Mouse (Mus musculus) cerebral cortex, adult 2 months (tissue): ENCODE data around the gene Sgsm3.

ENCODE experiments used
- WGBS: fragments of 180-500 bp; shearing (Covaris S2); methylation state at CpG from one replicate; pipeline ENCODE4 v1.1.7; 2018; 5-methylcytosine and 5-hydroxymethylcytosine counted together

The Sgsm3 gene

DNA sequence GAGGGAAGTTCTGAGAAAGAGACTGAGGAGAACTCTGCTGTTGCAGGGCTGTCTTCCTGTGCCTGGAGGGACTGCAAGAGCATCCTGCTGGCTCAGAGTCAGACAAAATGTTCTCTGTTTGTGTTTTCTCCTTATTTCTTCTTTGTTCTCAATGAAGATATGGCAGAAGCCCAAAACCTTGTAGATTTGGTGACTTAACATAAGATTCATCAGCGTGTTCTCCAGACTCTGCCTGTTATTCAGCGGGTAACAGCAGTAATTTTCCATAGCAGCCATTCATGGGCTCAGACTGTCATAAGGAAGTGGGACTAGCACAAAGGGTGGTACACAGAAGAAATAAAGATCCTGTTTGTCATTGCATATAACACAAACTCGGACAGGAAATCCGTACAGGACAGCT lies 2.0 kb downstream of the Sgsm3 start:
- WGBS, result 41% methylated on average over 4 of the region's 4 CpGs

- 94% methylated on average over 4 of the region's 4 CpGs for WGBS
Observed at GRCm38 (mm10) chr15:80981176-80981575, 3.6 kb downstream of the Sgsm3 start.

DNA sequence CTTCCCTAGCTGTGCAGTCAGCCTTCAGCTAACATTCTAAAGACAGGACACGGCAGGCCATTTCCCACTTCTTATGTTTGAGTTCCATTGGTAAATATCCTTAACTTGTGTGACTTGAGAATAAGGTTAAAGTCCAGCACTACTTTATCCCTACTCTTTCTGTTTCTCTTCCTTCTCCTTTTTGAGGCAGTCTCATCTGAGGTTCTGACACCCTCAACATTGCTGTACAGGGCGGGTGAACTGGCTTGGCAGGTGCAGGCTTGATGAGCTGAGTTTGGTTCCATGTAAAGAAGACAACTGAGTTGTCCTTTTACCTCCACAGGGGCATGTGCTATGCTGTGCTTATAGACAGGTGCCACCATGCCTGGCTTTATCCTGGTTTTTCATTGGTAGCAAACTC lies 5.7 kb downstream of the Sgsm3 start:
- WGBS, result 93% methylated on average over 2 of the region's 2 CpGs

GRCm38 (mm10) chr15:80988331-80988730 lies 10.8 kb downstream of the Sgsm3 start:
- 41% methylated on average over 1 of the region's 1 CpGs for WGBS

DNA sequence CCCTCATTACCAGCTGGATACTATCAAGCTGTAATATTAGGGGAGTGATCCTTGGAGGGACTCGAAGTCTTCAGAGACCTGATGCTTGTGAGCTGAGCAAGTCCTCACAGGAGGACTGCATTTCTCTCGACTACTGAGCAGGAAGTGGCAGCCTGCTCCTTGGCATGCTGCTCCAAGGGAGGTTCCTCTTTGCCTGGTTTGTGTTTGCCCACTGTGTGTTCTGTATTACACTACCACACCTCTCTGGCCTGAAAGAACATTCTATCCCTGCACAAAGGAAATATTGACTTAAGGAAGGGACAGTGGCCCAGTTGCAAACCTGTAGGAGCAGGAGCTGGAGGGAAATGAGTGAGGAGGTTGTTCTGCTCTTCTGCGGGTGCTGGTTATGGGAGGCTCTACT lies 12.1 kb downstream of the Sgsm3 start:
- WGBS, result 58% methylated on average over 3 of the region's 3 CpGs

GRCm38 (mm10) chr15:80994959-80995358 lies 17.4 kb downstream of the Sgsm3 start:
- 60% methylated on average over 5 of the region's 5 CpGs for WGBS

DNA sequence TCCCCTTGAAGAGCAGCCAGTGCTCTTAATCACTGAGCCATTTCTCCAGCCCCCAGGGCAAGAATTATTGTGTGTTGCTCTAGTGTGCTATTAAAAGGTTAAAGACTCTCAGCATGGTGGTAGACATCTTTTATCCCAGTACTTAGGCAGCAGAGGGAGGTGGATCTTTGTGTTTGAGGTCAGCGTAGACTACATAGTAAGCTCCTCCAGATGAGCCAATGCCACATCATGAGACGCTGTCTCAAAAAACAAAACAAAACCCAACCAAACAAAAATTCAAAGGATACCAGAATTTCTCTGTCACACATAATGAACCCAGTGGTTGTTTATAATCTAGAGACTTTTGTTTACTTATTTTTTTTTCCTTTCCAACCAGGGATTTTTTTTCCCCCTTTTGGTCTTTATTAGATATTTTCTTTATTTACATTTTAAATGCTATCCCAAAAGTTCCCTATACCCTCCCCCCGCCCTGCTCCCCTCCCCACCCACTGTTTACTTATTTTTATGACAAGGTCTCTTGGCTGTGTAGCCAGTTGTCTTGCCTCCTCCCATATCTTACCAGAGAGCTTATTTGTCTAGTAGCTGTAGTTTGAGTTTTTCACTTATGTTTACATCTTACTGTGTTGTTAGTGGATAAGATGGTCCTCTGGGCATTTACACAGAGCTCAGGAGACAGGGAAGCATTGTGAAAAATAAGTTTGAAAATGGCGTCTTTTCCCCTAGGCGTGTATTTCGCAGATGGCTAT lies 18.7 kb downstream of the Sgsm3 start:
- WGBS, result 77% methylated on average over 6 of the region's 6 CpGs

DNA sequence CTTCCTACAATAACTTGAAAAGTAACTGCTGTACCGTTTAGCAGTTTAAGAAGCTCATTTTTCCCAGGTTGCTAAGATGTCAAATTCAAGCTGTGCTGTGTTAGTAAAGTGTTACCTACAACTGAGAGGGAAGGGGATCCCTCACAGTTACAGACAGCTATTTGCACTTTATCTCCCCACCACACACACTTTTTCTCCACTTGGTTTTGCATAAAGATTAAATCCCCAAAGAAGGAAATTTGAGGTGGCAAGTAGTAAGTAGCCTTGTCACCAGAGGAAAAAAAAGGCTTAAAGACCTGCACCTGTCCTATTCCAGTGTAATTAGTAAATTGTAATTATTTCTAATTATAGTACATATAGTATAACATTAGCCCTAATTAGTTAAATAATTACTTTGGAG lies 19.5 kb downstream of the Sgsm3 start:
- WGBS, result 63% methylated on average over 1 of the region's 1 CpGs

- WGBS, result 39% methylated on average over 3 of the region's 4 CpGs
Observed at GRCm38 (mm10) chr15:81000419-81001138, 23.0 kb downstream of the Sgsm3 start.

GRCm38 (mm10) chr15:81006127-81006735 lies 28.7 kb downstream of the Sgsm3 start:
- 83% methylated on average over 10 of the region's 10 CpGs for WGBS

DNA sequence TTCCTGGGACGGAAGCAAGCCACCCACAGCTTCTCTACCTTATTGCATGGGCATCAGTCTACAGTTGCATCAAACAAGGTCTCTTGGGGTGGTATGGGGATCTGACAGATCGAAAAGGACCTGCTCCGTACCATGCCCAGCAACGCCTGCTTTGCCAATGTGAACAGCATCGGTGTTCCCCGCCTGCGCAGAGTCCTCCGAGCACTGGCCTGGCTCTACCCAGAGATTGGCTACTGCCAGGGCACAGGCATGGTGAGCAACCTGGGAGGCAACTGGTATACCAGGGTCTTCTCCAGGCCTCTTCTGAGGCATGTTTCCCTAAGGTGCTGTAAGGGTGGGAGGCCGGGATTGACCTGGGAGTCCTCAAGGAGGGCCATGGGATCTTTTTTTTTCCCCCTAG lies 29.8 kb downstream of the Sgsm3 start:
- WGBS, result 93% methylated on average over 9 of the region's 9 CpGs

- WGBS, result 88% methylated on average over 8 of the region's 8 CpGs
Observed at GRCm38 (mm10) chr15:81007905-81008304, 30.3 kb downstream of the Sgsm3 start.

GRCm38 (mm10) chr15:81008689-81009123 lies 31.1 kb downstream of the Sgsm3 start:
- WGBS, result 43% methylated on average over 10 of the region's 10 CpGs

DNA sequence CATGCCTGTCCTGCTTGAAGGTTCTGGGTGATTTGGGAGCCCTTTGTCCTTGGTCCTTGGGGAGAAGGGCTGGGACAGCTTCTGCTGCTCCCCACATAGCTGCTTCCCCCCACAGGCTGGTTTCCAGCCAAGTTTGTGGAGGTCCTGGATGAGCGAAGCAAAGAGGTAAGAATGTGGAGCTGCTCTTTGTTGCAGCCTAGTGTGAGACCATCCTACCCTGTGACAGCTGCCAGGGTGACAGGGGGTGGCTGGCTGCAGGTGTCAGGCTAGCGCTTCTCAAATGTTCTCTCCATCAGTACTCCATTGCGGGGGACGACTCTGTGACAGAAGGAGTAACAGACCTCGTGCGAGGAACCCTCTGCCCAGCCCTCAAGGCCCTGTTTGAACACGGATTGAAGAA lies 32.5 kb downstream of the Sgsm3 start:
- 49% methylated on average over 7 of the region's 7 CpGs for WGBS

DNA sequence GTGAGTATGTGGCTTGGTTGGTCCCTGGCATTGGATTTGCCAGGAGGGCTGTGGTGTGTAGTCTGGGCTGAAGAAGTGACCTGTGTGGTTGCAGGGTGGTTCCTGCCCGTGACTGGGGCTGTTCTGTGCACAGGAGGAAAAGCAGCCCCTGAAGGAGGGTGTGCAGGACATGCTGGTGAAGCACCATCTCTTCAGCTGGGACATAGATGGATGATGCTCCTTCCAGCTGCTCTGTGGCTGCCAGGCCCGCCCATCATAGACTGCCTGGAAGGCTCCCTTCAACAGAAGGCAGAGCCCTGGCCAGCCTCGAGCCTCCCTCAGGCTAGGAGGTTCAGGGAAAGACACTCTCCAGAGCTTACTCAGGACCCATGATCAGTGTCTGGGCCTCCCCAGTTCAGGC lies 34.0 kb downstream of the Sgsm3 start:
- WGBS, result 75% methylated on average over 3 of the region's 3 CpGs

- WGBS, result 67% methylated on average over 4 of the region's 4 CpGs
Observed at GRCm38 (mm10) chr15:81012359-81012758, 34.8 kb downstream of the Sgsm3 start.

DNA sequence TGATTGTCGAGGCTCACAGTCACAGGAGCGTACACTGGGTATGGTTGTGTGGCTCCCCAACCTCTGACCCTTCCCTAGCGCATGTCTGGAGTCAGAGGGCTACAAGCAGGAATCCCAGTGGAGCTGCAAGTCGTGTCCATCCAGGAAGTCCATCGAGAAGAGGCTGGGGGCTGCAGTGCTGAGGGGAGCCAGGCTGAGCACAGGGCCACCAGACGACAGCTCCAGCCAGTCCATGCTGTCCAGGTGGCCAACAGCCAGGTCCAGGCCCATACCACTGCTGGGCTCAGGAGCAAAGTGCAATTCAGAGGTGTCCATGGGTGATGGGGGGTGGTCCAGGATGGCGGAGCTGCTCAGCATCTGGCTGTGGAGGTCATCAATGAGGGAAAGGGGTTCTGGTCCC lies 35.6 kb downstream of the Sgsm3 start:
- WGBS, result 84% methylated on average over 7 of the region's 7 CpGs

DNA sequence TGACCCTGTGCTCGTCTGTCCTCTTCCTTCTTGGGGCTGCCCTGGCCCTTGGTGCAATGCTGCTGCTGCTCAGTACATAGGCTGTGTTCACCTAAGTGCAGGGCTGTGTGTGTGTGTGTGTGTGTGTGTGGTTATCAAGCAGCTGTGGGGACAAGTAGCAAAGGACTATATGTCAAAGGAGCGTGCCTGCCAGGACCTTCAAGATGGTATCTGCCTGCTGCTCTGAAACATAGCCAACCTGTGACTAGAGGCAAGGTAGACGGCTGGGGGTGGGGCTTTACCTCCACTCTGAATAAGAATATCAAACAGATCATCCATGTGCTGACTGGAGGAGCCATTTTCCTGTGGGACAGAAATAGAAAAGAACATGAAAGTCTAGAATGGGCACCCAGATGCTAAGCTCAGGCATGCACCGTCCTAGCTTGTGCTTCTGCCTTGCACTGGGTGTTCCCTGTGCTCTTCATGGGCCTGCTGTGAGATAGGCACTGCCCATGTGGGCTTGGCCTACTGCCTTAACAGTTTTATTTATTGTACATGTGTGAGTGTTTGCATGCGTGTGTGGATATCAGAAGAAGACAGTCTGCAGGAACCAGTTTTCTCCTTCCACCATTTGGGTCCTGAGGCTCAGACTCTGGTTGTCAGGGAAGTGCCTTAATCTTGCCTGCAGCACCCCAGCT lies 37.6 kb downstream of the Sgsm3 start:
- whole genome bisulfite sequencing, result 64% methylated on average over 5 of the region's 5 CpGs

GRCm38 (mm10) chr15:81016488-81016887 lies 38.9 kb downstream of the Sgsm3 start:
- WGBS, result 81% methylated on average over 10 of the region's 10 CpGs

DNA sequence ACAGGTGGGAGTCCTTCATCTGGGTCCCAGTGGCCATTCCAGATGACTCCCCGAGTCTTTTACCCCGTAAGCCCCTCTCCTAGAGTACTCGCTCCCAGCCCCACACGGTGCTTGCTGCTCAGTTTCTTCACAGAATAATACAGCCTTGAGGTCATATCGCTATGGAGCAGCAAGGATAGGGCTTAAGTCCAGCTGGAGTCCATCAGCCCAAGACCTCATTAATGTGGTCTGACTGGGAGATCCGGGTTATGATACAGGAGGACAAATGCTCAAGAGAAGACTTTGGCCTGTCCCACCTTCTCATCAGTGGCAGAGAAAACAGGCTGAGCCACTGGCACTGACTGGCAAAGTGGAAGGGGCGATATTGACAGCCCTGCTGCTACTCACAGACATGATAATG lies 39.7 kb downstream of the Sgsm3 start:
- WGBS, result 90% methylated on average over 7 of the region's 7 CpGs

DNA sequence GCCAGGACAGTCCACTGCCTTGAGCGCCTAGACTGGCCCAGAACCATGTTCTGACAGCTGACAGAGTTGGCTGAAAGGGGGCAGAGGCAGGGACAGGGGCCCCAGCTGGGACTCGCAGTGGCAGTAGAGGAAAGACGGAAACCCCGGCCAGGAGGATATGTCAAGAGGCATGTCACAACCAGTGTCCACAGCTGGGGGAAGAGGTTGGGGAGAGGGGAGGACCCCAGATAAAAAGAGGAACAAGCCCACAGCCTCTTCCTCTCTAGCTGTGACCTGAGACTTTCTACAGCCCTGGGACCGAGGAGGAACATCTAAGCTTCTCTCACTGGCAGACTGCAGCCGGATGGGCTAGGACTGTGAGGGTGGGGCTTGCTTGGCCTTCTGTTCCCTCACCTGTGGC lies 43.8 kb downstream of the Sgsm3 start:
- WGBS, result 86% methylated on average over 6 of the region's 6 CpGs

DNA sequence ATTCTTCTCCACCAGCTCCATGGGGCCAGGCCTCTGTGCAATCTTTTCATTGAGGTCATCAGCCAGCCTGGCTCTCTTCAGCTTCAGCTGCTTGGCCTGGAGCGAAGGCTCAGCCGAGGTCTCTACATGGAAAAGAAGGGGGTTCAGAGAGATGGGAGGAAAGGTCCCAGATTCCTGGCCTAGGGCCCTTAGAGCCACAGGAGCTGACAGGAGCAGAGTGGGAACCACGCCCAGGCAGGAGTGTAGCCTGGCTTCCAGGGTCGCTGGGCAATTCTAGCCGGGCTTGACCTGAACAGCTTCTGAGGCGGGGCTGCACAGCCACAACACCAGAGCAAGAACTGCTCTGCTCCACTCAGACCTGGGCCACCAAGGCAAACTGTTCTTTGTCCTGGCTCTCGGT lies 44.9 kb downstream of the Sgsm3 start:
- WGBS, result 91% methylated on average over 7 of the region's 7 CpGs
